Mouse (Mus musculus): ENCODE measurements around the gene Dnase1l2.
A peak's percentile ranks its signal among the peaks of the same experiment; 100 is the strongest.
"Not testable (repeated sequence)": the region's sequence is repeated elsewhere in the genome, so short reads cannot be mapped to it uniquely, and the experiment has no call there.

The Dnase1l2 gene

GRCm38 (mm10) chr17:24429201-24429983 is 13.5 kb downstream of the Dnase1l2 start:
- no peak for DNase-seq (ENCODE audit: low spot score in 2 of 2)

GRCm38 (mm10) chr17:24427170-24427557 is 15.7 kb downstream of the Dnase1l2 start:
- DNase-seq (ENCODE audit: low spot score in 2 of 2): no peak

- peak; percentile 93 to 94 for DNase-seq (ENCODE audit: low spot score in 2 of 2)
These were observed 16.3 kb downstream of the Dnase1l2 start, which contains the start of gene Eci1 for GRCm38 (mm10) chr17:24426471-24427169. Eci1 (plus strand) TSS chr17:24426641.

GRCm38 (mm10) chr17:24425905-24426304 is 17.0 kb downstream of the Dnase1l2 start:
- no peak for DNase-seq (ENCODE audit: low spot score in 2 of 2)

- not testable (repeated sequence) for DNase-seq (ENCODE audit: low spot score in 2 of 2)
These were observed 17.6 kb downstream of the Dnase1l2 start for GRCm38 (mm10) chr17:24425326-24425725.

GRCm38 (mm10) chr17:24424489-24424888 is 18.4 kb downstream of the Dnase1l2 start:
- no peak for DNase-seq (ENCODE audit: low spot score in 2 of 2)

- no peak for DNase-seq (ENCODE audit: low spot score in 2 of 2)
These were observed 19.8 kb downstream of the Dnase1l2 start for GRCm38 (mm10) chr17:24423114-24423513.

GRCm38 (mm10) chr17:24416051-24416652 is 26.8 kb downstream of the Dnase1l2 start:
- DNase-seq (ENCODE audit: low spot score in 2 of 2): no peak

- DNase-seq (ENCODE audit: low spot score in 2 of 2): no peak
These were observed 27.9 kb downstream of the Dnase1l2 start for GRCm38 (mm10) chr17:24415011-24415410.

- peak; percentile 91 to 93 for DNase-seq (ENCODE audit: low spot score in 2 of 2)
These were observed 28.5 kb downstream of the Dnase1l2 start, which contains the start of gene Rnps1 for GRCm38 (mm10) chr17:24414230-24414976. Rnps1 (plus strand) TSS chr17:24414565.

GRCm38 (mm10) chr17:24413557-24414211 is 29.2 kb downstream of the Dnase1l2 start:
- peak; percentile 37 to 47 for DNase-seq (ENCODE audit: low spot score in 2 of 2)

GRCm38 (mm10) chr17:24407116-24407803 is 35.6 kb downstream of the Dnase1l2 start:
- no peak for DNase-seq (ENCODE audit: low spot score in 2 of 2)

GRCm38 (mm10) chr17:24402371-24402770 is 40.5 kb downstream of the Dnase1l2 start:
- DNase-seq (ENCODE audit: low spot score in 2 of 2): no peak

- no peak for DNase-seq (ENCODE audit: low spot score in 2 of 2)
These were observed 48.4 kb downstream of the Dnase1l2 start for GRCm38 (mm10) chr17:24394456-24394855.

GRCm38 (mm10) chr17:24393527-24393926 is 49.4 kb downstream of the Dnase1l2 start:
- no peak for DNase-seq (ENCODE audit: low spot score in 2 of 2)

- no peak for DNase-seq (ENCODE audit: low spot score in 2 of 2)
These were observed 51.8 kb downstream of the Dnase1l2 start for GRCm38 (mm10) chr17:24391149-24391548.
